Mouse (Mus musculus) myocyte (in vitro differentiated cells): ENCODE results near the gene Eif3g. TPM values are rescaled to one million over a fixed set of nuclear protein-coding genes. Genes with fewer than 3 reads are reported as not detected.
A peak's percentile ranks its signal among the peaks of the same experiment; 100 is the strongest.

Experiments
- H3K27me3 ChIP-seq: one replicate; pipeline ENCODE4 v1.6.1; 2011; ENCODE audit not compliant: control insufficient read depth, insufficient read depth, insufficient read length
- H3K36me3 ChIP-seq: one replicate; pipeline ENCODE4 v1.6.1; 2011; ENCODE audit not compliant: control insufficient read depth, insufficient read depth
- H3K4me2 ChIP-seq: one replicate; pipeline ENCODE4 v1.6.1; 2011; ENCODE audit warnings: low read depth, control low read depth
- H3K4me3 ChIP-seq: one replicate; pipeline ENCODE4 v1.5.1; 2011; ENCODE audit warnings: mild to moderate bottlenecking, control low read depth, moderate library complexity
- H3K79me2 ChIP-seq: one replicate; pipeline ENCODE4 v1.6.1; 2011; ENCODE audit not compliant: control insufficient read depth, insufficient read depth
- H3ac ChIP-seq: one replicate; pipeline ENCODE4 v1.6.1; 2011; ENCODE audit not compliant: control insufficient read depth, insufficient read length
- CEBPB ChIP-seq: IDR thresholded peaks from 2 replicates; pipeline ENCODE4 v1.6.1; 2011; ENCODE audit warnings: mild to moderate bottlenecking, moderate library complexity; ENCODE audit not compliant: poor library complexity, insufficient read depth, severe bottlenecking
- E2F4 ChIP-seq: IDR thresholded peaks from one replicate; pipeline ENCODE4 v1.6.1; 2011; ENCODE audit warnings: mild to moderate bottlenecking, control low read depth, moderate library complexity; ENCODE audit not compliant: insufficient read depth
- MAX ChIP-seq: IDR thresholded peaks from one replicate; pipeline ENCODE4 v1.6.1; 2011; ENCODE audit warnings: low read depth, mild to moderate bottlenecking, control low read depth
- MYOD1 ChIP-seq, 3 experiments: IDR thresholded peaks; one replicate each; pipeline ENCODE4 v1.6.1; 2011; ENCODE audit warnings: control low read depth in 2 of 3, low read depth in 2 of 3, mild to moderate bottlenecking in 2 of 3, moderate library complexity in 1 of 3; ENCODE audit not compliant: insufficient read length in 2 of 3, control insufficient read depth in 1 of 3
- MYOG ChIP-seq, 3 experiments: IDR thresholded peaks; one replicate each; pipeline ENCODE4 v1.6.1; 2011; ENCODE audit warnings: control low read depth in 2 of 3, low read depth in 2 of 3, mild to moderate bottlenecking in 2 of 3; ENCODE audit not compliant: insufficient read length in 2 of 3, control insufficient read depth in 1 of 3, insufficient read depth in 1 of 3
- POLR2A ChIP-seq: IDR thresholded peaks from one replicate; pipeline ENCODE4 v1.6.1; 2011; ENCODE audit warnings: low read depth, mild to moderate bottlenecking, control low read depth, moderate library complexity; ENCODE audit not compliant: insufficient read length
- POLR2AphosphoS2 ChIP-seq: IDR thresholded peaks from one replicate; pipeline ENCODE4 v1.6.1; 2011; ENCODE audit warnings: low read depth, control low read depth; ENCODE audit not compliant: insufficient read length
- REST ChIP-seq: IDR thresholded peaks from one replicate; pipeline ENCODE4 v1.6.1; 2011; ENCODE audit warnings: mild to moderate bottlenecking, control low read depth, moderate library complexity; ENCODE audit not compliant: insufficient read depth, insufficient read length
- SRF ChIP-seq: IDR thresholded peaks from one replicate; pipeline ENCODE4 v1.6.1; 2011; ENCODE audit warnings: low read depth; ENCODE audit not compliant: control insufficient read depth, insufficient read length
- TCF12 ChIP-seq: IDR thresholded peaks from one replicate; pipeline ENCODE4 v1.6.1; 2011; ENCODE audit warnings: mild to moderate bottlenecking, control low read depth; ENCODE audit not compliant: poor library complexity, insufficient read depth, severe bottlenecking
- TCF3 ChIP-seq: IDR thresholded peaks from one replicate; pipeline ENCODE4 v1.6.1; 2011; ENCODE audit warnings: low read depth, control low read depth; ENCODE audit not compliant: insufficient read length
- USF1 ChIP-seq: IDR thresholded peaks from one replicate; pipeline ENCODE4 v1.6.1; 2011; ENCODE audit warnings: low read depth, mild to moderate bottlenecking, control low read depth, moderate library complexity
- polyA plus RNA-seq: library from polyadenylated mRNA; unstranded; fragments of >200 nt; fragmentation: generic; extraction: Trizol; gene quantifications from one replicate; pipeline ENCODE4 v1.2.1, GENCODE M21; 2012; ENCODE audit warnings: missing spikeins

Eif3g gene
- polyA plus RNA-seq, 1 experiment, result 202 TPM

- Histone ChIP-seq H3ac (no peak overlapping the region), H3K36me3 (peaks cover 6% of the 10 kb centered on the region), H3K27me3 (no peaks in the 10 kb centered on the region), H3K4me3 (no peak overlapping the region), H3K79me2 (peaks cover 15% of the 10 kb centered on the region), H3K4me2 (no peak overlapping the region)
- TF ChIP-seq POLR2A (no peak), USF1 (no peak), REST (no peak), MAX (no peak), MYOD1 (IDR thresholded peaks at IDR 0.05; ENCODE audit: control insufficient read depth in 1 of 3, insufficient read length in 2 of 3, low read depth in 2 of 3) (no peak), SRF (no peak), MYOG (IDR thresholded peaks at IDR 0.05; ENCODE audit: control insufficient read depth in 1 of 3, insufficient read depth in 1 of 3, insufficient read length in 2 of 3, low read depth in 2 of 3) (no peak), TCF3 (no peak), TCF12 (no peak), E2F4 (no peak), POLR2AphosphoS2 (no peak), CEBPB (no peak)
Measured at GRCm38 (mm10) chr9:20901466-20902173, 3.2 kb upstream of the Eif3g start.

GRCm38 (mm10) chr9:20897736-20898510, 500 bp downstream of the Eif3g start:
- Histone ChIP-seq H3K4me2 (peak overlapping the region; percentile 93), H3K27me3 (no peaks in the 10 kb centered on the region), H3K4me3 (peak overlapping the region; percentile 62), H3K36me3 (peaks cover 4% of the 10 kb centered on the region), H3K79me2 (peaks cover 15% of the 10 kb centered on the region), H3ac (peak overlapping the region; percentile 98)
- TF ChIP-seq SRF, result no peak
- TF ChIP-seq MYOG (IDR thresholded peaks at IDR 0.05; ENCODE audit: control insufficient read depth in 1 of 3, insufficient read depth in 1 of 3, insufficient read length in 2 of 3, low read depth in 2 of 3), result peak in 1 of 3 experiments; percentile 3

DNA sequence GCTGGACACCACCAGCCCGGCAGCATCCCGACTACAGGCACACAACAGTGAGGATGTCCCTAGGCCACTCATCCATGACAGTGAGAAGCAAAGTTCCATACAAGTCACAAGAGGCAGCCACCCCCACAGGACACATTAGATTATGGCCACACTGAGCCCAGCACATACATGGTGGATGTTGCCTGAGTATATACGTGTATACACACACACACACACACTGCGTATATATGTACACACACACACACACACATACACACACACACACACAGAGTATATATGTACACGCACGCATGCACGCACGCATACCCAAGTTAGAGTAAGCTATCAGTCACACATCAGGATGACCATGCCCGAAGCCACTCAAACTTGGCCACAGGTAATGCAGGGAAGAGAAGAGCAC, 3.0 kb downstream of the Eif3g start:
- TF ChIP-seq TCF3 (no peak), POLR2AphosphoS2 (no peak), MYOD1 (IDR thresholded peaks at IDR 0.05; ENCODE audit: control insufficient read depth in 1 of 3, insufficient read length in 2 of 3, low read depth in 2 of 3) (no peak), USF1 (no peak), TCF12 (no peak), E2F4 (no peak), POLR2A (no peak), REST (no peak), CEBPB (no peak), MAX (no peak), MYOG (IDR thresholded peaks at IDR 0.05; ENCODE audit: control insufficient read depth in 1 of 3, insufficient read depth in 1 of 3, insufficient read length in 2 of 3, low read depth in 2 of 3) (no peak), SRF (no peak)
- Histone ChIP-seq H3K27me3 (no peaks in the 10 kb centered on the region), H3ac (no peak overlapping the region), H3K79me2 (peaks cover 15% of the 10 kb centered on the region), H3K4me2 (no peak overlapping the region), H3K36me3 (peaks cover 21% of the 10 kb centered on the region), H3K4me3 (no peak overlapping the region)

- Histone ChIP-seq H3K4me2 (no peak overlapping the region), H3K4me3 (no peak overlapping the region), H3ac (no peak overlapping the region), H3K27me3 (no peaks in the 10 kb centered on the region), H3K36me3 (peaks cover 28% of the 10 kb centered on the region), H3K79me2 (peaks cover 19% of the 10 kb centered on the region)
- no peak for TF ChIP-seq MAX
Measured at GRCm38 (mm10) chr9:20894629-20895028, 3.8 kb downstream of the Eif3g start.

- TF ChIP-seq POLR2AphosphoS2 (peak; percentile 90), SRF (no peak), TCF12 (no peak), CEBPB (no peak), MYOD1 (IDR thresholded peaks at IDR 0.05; ENCODE audit: control insufficient read depth in 1 of 3, insufficient read length in 2 of 3, low read depth in 2 of 3) (no peak), TCF3 (no peak), POLR2A (peak; percentile 49)
- Histone ChIP-seq H3K36me3 (peaks cover 29% of the 10 kb centered on the region), H3K79me2 (peaks cover 25% of the 10 kb centered on the region), H3ac (no peak overlapping the region), H3K4me2 (no peak overlapping the region), H3K27me3 (no peaks in the 10 kb centered on the region), H3K4me3 (no peak overlapping the region)
Measured at GRCm38 (mm10) chr9:20893590-20894343, 4.7 kb downstream of the Eif3g start.
